Mouse (Mus musculus) cortical plate, adult 2 months (tissue): Measurements from ENCODE around the gene Pygo2. TPM values are rescaled to one million over a fixed set of nuclear protein-coding genes. Genes with fewer than 3 reads are reported as not detected.
"Not testable (repeated sequence)": the region's sequence is repeated elsewhere in the genome, so short reads cannot be mapped to it uniquely, and the experiment has no call there.

Experiments
- H3K27ac ChIP-seq: fragments of 200-500 bp; 2 replicates; pipeline ENCODE4 v1.5.1; 2012; ENCODE audit warnings: low read length, control low read depth, inconsistent platforms; ENCODE audit not compliant: insufficient read depth
- H3K4me1 ChIP-seq: fragments of 200-500 bp; 2 replicates; pipeline ENCODE4 v1.6.1; 2011; ENCODE audit warnings: low read length; ENCODE audit not compliant: control insufficient read depth, insufficient read depth
- H3K4me3 ChIP-seq: fragments of 200-500 bp; 2 replicates; pipeline ENCODE4 v1.5.1; 2011; ENCODE audit warnings: mild to moderate bottlenecking, low read length, control low read depth; ENCODE audit not compliant: insufficient read depth
- CTCF ChIP-seq: fragments of 200-500 bp; IDR thresholded peaks from 2 replicates; pipeline ENCODE4 v1.5.1; 2011; ENCODE audit warnings: mild to moderate bottlenecking, control low read depth, low read length; ENCODE audit not compliant: insufficient read depth; ENCODE audit errors: extremely low read depth
- POLR2A ChIP-seq: fragments of 200-500 bp; IDR thresholded peaks from 2 replicates; pipeline ENCODE4 v1.6.1; 2011; ENCODE audit warnings: mild to moderate bottlenecking, low read length, control low read depth; ENCODE audit not compliant: insufficient read depth; ENCODE audit errors: extremely low read depth
- polyA plus RNA-seq: library from polyadenylated mRNA; depleted of rRNA; stranded (reverse); fragments of >200 nt; gene quantifications from 2 replicates; pipeline ENCODE4 v1.2.3, GENCODE M21; 2012

Gene Pygo2
- polyA plus RNA-seq, 1 experiment = 47.2 TPM

- TF ChIP-seq CTCF (no peak), POLR2A (no peak)
- Histone ChIP-seq H3K4me1 (peaks cover 3% of the 10 kb centered on the region; the same call in 1 of the 2 replicates), H3K4me3 (peak overlapping the region; percentile 73), H3K27ac (peak overlapping the region; percentile 53)
Measured at GRCm38 (mm10) chr3:89418861-89419250, 11.2 kb upstream of the Pygo2 start.

GRCm38 (mm10) chr3:89419571-89419970 is 10.4 kb upstream of the Pygo2 start:
- no peak for TF ChIP-seq CTCF
- TF ChIP-seq POLR2A = no peak
- H3K4me3 ChIP-seq = peak overlapping the region; percentile 73; the same call in 1 of the 2 replicates
- H3K27ac ChIP-seq = peak overlapping the region; percentile 4; the same call in 1 of the 2 replicates
- H3K4me1 ChIP-seq = peaks cover 3% of the 10 kb centered on the region; the same call in 1 of the 2 replicates

- no peak for TF ChIP-seq CTCF
- no peak for TF ChIP-seq POLR2A
- Histone ChIP-seq H3K4me3 (peak overlapping the region; percentile 73; the same call in 1 of the 2 replicates), H3K27ac (no peak overlapping the region), H3K4me1 (peaks cover 3% of the 10 kb centered on the region; the same call in 1 of the 2 replicates)
Measured at GRCm38 (mm10) chr3:89419981-89420380, 10.0 kb upstream of the Pygo2 start.

- Histone ChIP-seq H3K4me1 (peaks cover 3% of the 10 kb centered on the region; the same call in 1 of the 2 replicates), H3K4me3 (no peak overlapping the region; the same call in 1 of the 2 replicates), H3K27ac (no peak overlapping the region)
- TF ChIP-seq CTCF (no peak), POLR2A (no peak)
Measured at GRCm38 (mm10) chr3:89420421-89420820, 9.6 kb upstream of the Pygo2 start.

GRCm38 (mm10) chr3:89421002-89421774 is 8.8 kb upstream of the Pygo2 start:
- Histone ChIP-seq H3K4me3 (peak overlapping the region; percentile 22; the same call in 1 of the 2 replicates), H3K27ac (0 out of 2 replicates have a peak overlapping the region, but pooled peaks have one; percentile 14), H3K4me1 (peaks cover 3% of the 10 kb centered on the region; the same call in 1 of the 2 replicates)
- peak; percentile 98 for TF ChIP-seq POLR2A
- TF ChIP-seq CTCF = no peak

GRCm38 (mm10) chr3:89421810-89422473 is 8.1 kb upstream of the Pygo2 start:
- Histone ChIP-seq H3K4me1 (peaks cover 3% of the 10 kb centered on the region; the same call in 1 of the 2 replicates), H3K27ac (0 out of 2 replicates have a peak overlapping the region, but pooled peaks have one; percentile 14), H3K4me3 (peak overlapping the region; percentile 22)
- TF ChIP-seq POLR2A = no peak
- no peak for TF ChIP-seq CTCF

GRCm38 (mm10) chr3:89422556-89423205 is 7.3 kb upstream of the Pygo2 start:
- TF ChIP-seq CTCF = no peak
- TF ChIP-seq POLR2A = no peak
- peaks cover 3% of the 10 kb centered on the region; the same call in 1 of the 2 replicates for H3K4me1 ChIP-seq
- H3K27ac ChIP-seq = no peak overlapping the region
- no peak overlapping the region; the same call in 1 of the 2 replicates for H3K4me3 ChIP-seq

- no peak for TF ChIP-seq POLR2A
- no peak for TF ChIP-seq CTCF
- Histone ChIP-seq H3K27ac (no peak overlapping the region), H3K4me3 (no peak overlapping the region), H3K4me1 (peaks cover 3% of the 10 kb centered on the region; the same call in 1 of the 2 replicates)
Measured at GRCm38 (mm10) chr3:89424416-89425140, 5.4 kb upstream of the Pygo2 start.

- TF ChIP-seq POLR2A = no peak
- no peak for TF ChIP-seq CTCF
Measured at GRCm38 (mm10) chr3:89425141-89425525, 4.9 kb upstream of the Pygo2 start.

GRCm38 (mm10) chr3:89425876-89426275 is 4.1 kb upstream of the Pygo2 start:
- Histone ChIP-seq H3K4me3 (no peak overlapping the region), H3K4me1 (peaks cover 2% of the 10 kb centered on the region; the same call in 1 of the 2 replicates), H3K27ac (no peak overlapping the region)
- TF ChIP-seq POLR2A = no peak
- TF ChIP-seq CTCF = no peak

More at GRCm38 (mm10) chr3:89425141-89425525, 4.9 kb upstream of the Pygo2 start:
- H3K4me3 ChIP-seq = no peak overlapping the region
- no peak overlapping the region for H3K27ac ChIP-seq
- peaks cover 3% of the 10 kb centered on the region; the same call in 1 of the 2 replicates for H3K4me1 ChIP-seq

GRCm38 (mm10) chr3:89429021-89429420 is 993 bp upstream of the Pygo2 start:
- not testable (repeated sequence) for H3K4me3 ChIP-seq, H3K27ac ChIP-seq, H3K4me1 ChIP-seq
